Mouse (Mus musculus) gastrocnemius, postnatal 14 days (tissue): ENCODE measurements around the gene Zfp777. TPM values are rescaled to one million over a fixed set of nuclear protein-coding genes. Genes with fewer than 3 reads are reported as not detected.

Experiments used
- DNase-seq: peaks from one replicate; pipeline ENCODE4 v3.0.0; 2021; ENCODE audit warnings: mixed read lengths
- intact Hi-C: fragments of 180-260 bp; cut with DNase I; formaldehyde crosslinking; loops from one replicate; pipeline ENCODE4 v1.15.1; 2025; ENCODE audit warnings: low total_unique reads
- total RNA-seq, 2 experiments: library from RNA; stranded (reverse); gene quantifications; 2 replicates each; pipeline ENCODE4 v1.2.3; 2021

The Zfp777 gene
- total RNA-seq, 2 experiments from 2014 or later, result 14.3 to 14.5 TPM

DNA sequence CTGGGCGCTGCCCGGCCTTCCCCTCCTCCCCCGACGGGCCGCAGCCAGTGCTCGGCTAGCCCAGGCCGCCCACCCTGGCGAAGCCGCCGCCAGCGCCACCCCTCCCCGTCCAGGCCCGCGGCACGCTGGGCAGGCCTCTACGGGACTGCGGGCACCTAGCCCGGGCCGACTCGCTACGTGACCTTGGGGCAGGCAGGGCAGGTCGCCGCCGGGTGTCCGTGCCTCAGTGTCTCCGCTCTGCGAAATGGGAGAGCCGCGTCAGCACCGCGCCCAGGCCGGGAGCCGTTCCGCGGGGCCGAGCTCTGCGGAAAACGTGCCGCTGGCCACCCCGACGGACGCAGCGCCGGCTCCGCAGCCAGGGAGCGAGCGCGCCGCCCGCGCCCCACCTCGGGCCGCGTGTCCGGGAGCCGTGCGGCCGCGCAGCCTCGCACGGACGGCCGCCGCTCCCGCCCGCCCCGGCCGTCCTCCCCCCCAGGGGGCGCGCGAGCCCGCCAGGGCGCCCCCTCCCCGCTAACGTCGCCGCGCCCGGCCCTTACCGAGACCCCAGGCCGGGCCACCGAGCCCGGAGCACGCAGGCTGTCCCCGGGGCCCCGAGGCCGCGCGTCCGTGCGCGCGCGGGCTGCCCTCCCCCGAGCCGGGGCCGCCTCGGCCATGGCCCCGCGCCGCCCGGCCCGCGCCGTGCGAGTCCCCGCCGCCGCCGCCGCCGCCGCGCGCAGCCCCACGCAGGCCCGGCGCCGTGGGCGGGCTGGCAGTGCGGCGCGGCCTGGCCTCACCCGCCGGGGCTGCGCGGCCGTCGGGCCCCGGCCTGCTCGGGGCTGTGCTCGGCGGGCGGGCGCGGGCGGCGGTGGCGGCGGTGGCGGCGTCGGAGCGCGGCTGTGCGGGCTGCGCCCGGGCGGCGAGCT, 1.0 kb downstream of the Zfp777 start:
- intact Hi-C loops, result no loop called here
- DNase-seq, result peak; percentile 50

GRCm38 (mm10) chr6:48047114-48047449, 1.6 kb downstream of the Zfp777 start:
- DNase-seq, result no peak
- intact Hi-C loops, result no loop called here

- no peak for DNase-seq
- intact Hi-C loops, result no loop called here
These were observed 16.1 kb downstream of the Zfp777 start for GRCm38 (mm10) chr6:48032661-48033060.

DNA sequence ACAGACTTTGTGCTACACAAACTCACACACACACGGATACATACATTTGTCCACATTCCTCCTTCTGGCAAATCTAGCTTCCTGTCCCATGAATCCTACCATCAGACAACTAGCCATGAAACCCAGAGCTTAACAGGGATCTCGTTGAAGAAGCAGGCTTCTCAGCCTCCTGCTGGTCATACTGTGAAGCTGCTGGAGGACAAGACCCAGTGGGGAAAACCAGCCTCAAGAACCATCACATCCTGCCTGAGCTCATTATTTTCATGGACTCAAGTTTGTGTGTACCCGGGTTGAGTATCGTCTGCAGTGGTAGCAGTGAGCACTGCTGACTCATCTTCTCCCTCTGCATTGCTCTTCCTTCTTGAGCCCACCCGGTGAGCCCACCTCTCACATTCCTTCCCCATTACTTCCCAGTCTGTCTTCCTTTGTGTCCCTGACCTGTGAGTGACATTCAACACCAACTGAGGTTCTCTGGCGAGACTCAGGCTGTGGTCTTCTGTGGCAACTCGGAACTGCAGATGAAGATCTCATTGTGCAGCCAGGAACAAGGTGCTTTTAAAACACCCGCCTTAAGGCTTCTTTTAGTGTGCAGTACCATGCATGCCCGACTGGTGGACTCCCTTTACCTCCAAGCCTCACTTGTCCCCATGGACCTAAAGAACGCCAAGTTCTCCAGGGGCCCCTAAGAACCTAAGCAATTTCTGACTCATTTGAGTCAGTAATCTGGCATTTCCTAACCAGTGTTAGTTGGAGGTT, 22.6 kb downstream of the Zfp777 start:
- intact Hi-C loops, result no loop called here
- no peak for DNase-seq

- intact Hi-C loops, result no loop called here
- DNase-seq, result no peak
These were observed 23.7 kb downstream of the Zfp777 start for GRCm38 (mm10) chr6:48024994-48025345.

DNA sequence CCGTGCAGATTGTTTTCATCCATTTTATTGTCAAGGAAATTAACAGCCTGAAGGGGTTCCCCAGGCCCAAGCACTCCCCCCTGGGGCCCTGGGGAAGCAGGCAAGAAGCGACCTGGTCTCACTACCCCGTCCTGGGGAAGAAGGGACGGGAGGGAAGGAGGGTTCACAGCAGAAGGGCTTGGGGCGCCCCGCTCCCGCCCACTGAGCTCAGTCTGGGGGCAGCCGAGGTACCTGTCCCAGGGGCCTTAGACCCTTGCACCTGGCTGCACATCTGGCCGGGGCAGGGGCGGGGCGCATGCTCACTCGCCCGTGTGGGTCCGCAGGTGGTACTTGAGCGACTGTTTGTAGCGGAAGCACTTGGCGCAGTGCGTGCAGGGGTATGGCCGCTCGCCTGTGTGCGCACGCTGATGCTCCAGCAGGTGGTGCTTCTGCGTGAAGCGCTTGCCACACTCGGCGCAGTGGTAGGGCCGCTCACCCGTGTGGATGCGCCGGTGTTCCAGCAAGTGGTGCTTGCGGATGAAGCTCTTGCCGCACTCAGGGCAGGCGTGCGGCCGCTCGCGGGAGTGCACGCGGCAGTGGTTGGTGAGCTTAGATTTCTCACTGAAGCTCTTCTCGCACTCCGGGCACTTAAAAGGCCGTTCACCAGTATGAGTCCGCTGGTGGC, 24.2 kb downstream of the Zfp777 start:
- intact Hi-C loops, result no loop called here
- DNase-seq, result no peak

DNA sequence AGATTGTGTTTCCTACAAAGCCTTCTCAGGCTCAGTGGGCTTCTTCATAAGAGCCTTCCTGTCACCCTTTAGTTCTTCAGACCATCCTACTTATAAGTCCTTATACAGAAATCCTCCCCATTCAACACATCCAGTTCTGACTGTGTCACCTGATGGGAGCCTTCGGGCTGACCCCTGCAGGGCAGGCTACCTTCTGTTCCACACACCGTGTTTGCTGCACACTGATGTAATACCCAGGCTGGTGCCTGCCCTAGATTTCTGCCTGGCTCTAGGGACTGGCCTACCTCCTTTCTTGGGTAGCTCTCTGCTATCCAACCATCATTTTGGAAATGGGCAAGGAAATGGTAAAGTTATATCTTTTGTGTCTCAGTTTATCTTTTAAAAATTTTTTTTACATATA, 26.0 kb downstream of the Zfp777 start:
- intact Hi-C loops, result no loop called here
- DNase-seq, result no peak

GRCm38 (mm10) chr6:48021678-48022077, 27.0 kb downstream of the Zfp777 start:
- DNase-seq, result no peak
- intact Hi-C loops, result no loop called here

DNA sequence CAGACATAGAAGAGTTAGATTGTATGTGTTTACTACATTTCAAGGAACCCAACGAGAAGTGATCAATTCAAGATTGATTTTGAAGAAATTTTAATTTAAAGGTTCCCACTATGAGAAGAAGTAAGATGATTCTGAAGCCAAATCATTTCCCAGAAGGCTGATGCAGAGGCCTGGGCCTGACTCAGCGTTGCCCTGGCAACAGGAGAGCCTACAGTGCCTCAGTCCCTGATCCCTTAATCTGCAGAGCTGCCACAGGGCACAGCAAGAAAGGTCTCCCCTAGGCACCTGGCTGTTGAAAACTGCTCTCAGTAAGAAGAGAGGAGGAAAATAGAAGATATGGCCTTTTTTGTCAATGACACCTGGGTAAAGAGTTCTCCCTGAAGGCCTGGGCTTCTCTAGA, 28.7 kb downstream of the Zfp777 start:
- no peak for DNase-seq
- intact Hi-C loops, result no loop called here

DNA sequence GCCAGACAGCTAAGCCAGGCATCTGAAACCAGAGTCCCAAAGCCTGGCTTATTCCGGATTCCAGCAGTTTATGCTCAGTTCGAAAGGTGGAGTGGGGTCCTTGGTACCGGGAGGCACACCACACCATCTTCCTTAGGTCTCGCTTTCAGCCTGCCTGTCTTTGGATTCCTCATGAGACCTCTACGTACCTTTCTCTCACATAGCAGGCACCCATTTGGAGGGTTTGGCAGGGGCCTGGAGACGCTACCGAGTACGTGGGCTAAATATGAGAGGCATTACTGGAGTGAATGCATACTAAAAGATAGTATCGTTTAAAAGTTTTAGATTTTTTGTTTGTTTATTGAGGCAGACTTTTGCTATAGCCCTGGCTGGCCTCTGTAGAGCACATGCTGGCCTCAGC, 31.9 kb downstream of the Zfp777 start:
- intact Hi-C loops, result no loop called here

GRCm38 (mm10) chr6:48016090-48016521, 32.6 kb downstream of the Zfp777 start:
- intact Hi-C loops, result no loop called here
- peak; percentile 73 for DNase-seq

More for the DNA sequence above, 31.9 kb downstream of the Zfp777 start:
- DNase-seq, result no peak

- DNase-seq, result no peak
- intact Hi-C loops, result no loop called here
These were observed 38.0 kb downstream of the Zfp777 start for GRCm38 (mm10) chr6:48010727-48011126.

- intact Hi-C loops, result no loop called here
These were observed 53.0 kb downstream of the Zfp777 start for GRCm38 (mm10) chr6:47995661-47996060.

DNA sequence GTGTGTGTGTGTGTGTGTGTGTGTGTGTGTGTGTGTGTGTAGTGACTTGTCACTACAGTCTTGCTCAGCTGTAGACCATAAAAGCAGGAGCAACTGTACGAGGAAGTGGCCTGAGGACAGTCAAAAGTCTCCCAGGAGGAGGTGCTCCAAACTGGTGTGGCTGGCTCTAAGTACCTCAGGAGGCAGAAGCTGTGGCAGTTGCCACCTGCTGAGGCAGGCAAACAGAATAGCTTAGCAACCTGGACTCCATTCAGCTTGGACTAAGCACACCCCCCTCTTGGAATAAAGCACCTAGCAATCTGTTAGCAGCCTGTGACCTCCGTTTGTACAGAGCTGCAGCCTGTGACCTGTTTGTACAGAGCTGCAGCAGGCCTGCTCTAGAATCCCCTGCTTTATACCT, 64.8 kb downstream of the Zfp777 start:
- intact Hi-C loops, result no loop called here
- no peak for DNase-seq

More at GRCm38 (mm10) chr6:47995661-47996060, 53.0 kb downstream of the Zfp777 start:
- DNase-seq, result no peak

DNA sequence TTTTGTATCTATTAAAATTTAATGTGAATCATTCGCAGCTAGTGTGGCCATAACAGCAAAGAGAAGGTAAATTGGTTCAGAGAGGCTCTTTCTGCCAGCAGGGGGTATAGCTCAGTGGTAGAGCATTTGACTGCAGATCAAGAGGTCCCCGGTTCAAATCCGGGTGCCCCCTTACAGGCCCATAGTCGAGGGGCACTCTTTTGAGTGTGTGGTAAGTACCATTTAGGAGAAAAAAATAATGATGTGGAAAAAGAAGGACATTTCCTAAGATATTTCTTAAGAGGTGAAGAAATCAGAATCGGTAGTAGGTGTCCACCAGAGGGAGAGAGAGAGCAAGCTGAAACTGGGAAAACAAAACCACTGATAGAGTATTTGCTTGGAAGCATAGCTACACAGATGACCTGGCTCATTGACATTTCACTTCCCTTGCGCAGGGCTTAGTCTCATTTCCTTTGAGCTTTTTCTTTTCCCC, 69.8 kb downstream of the Zfp777 start:
- intact Hi-C loops, result no loop called here
- peak; percentile 68 for DNase-seq

GRCm38 (mm10) chr6:47974599-47974998, 74.1 kb downstream of the Zfp777 start:
- intact Hi-C loops, result no loop called here
- DNase-seq, result no peak
